In genomic region chr19:44145702-44146567, GRCm38 (mm10) we compare ENCODE assay signal across 8 mouse cellular contexts. TPM values are rescaled to one million over a fixed set of nuclear protein-coding genes. Genes with fewer than 3 reads are reported as not detected.
DNase-seq lines count a peak whose midpoint lies in the region; ATAC-seq lines count a peak whose summit lies in the region.

Bloc1s2 (minus strand) TSS chr19:44146446.

- 4% methylated on average over 46 of the region's 46 CpGs for WGBS in intestine, embryonic 14.5 days

- peak within 1 kb of the TSS; percentile 79 for H3K4me3 ChIP-seq in intestine, embryonic 14.5 days (ENCODE audit: low read depth, low read length)

- no peak within 1 kb of the TSS for H3K27ac ChIP-seq in intestine, embryonic 14.5 days (ENCODE audit: low read depth)

- H3K27me3 ChIP-seq in intestine, embryonic 14.5 days (replicated peaks; ENCODE audit: control insufficient read depth, insufficient read depth, low read length): no peaks in the 10 kb centered on the region

- no peaks in the 10 kb centered on the region for H3K9me3 ChIP-seq in intestine, embryonic 14.5 days (ENCODE audit: control insufficient read depth, low read length)

- H3K36me3 ChIP-seq in intestine, embryonic 14.5 days (ENCODE audit: control insufficient read depth, insufficient read depth, low read length): peaks cover 30% of the 10 kb centered on the region

- H3K4me2 ChIP-seq in intestine, embryonic 14.5 days (ENCODE audit: low read length): peak within 1 kb of the TSS; percentile 54

- ATAC-seq in intestine, embryonic 14.5 days (replicated peaks; ENCODE audit: low FRiP score, low TSS enrichment, low read depth): peak; percentile 91

- H3K9ac ChIP-seq in intestine, embryonic 14.5 days (ENCODE audit: low read length): peak within 1 kb of the TSS; percentile 61

- intact Hi-C loops in left cerebral cortex, postnatal 14 days (cut with DNase I): no loop called here

- DNase-seq in adrenal gland, adult (ENCODE audit: inconsistent age in 2 of 2, low spot score in 1 of 2): peak; percentile 92 to 97
- DNase-seq in embryo, embryonic 10.5 days (ENCODE audit: low spot score): peak; percentile 85
- DNase-seq in gastrocnemius, postnatal 25 days: peak; percentile 86
- DNase-seq in intestine, embryonic 14.5 days (ENCODE audit: low spot score): peak; percentile 89
- peak; percentile 85 to 88 for DNase-seq in left cerebral cortex, postnatal 14 days (ENCODE audit: low spot score in 2 of 2)
- peak; percentile 83 for DNase-seq in mesoderm, embryonic 11.5 days (ENCODE audit: low read depth, low spot score)
- DNase-seq in right cerebral cortex, postnatal 36 days (ENCODE audit: low spot score in 2 of 2): peak; percentile 84 to 85
- DNase-seq in yolk sac, embryonic 10.5 days (ENCODE audit: low spot score): peak; percentile 80

- H3K4me1 ChIP-seq in intestine, embryonic 14.5 days (replicated peaks; ENCODE audit: control insufficient read depth, insufficient read depth, low read length): peaks cover 5% of the 10 kb centered on the region; the same call in 1 of the 2 replicates

RNA-seq across cellular contexts. Expression of gene Bloc1s2, which starts in this region (rescaled TPM):
- total RNA-seq in gastrocnemius, postnatal 25 days (2021): 10 to 100 TPM; 12.7 to 13.5 TPM
- 85.5 and 97.1 TPM in 2 replicates for polyA plus RNA-seq in intestine, embryonic 14.5 days (2014; fragmentation: Nextera tagmentation; extraction: Ambion mirVana)
- total RNA-seq in left cerebral cortex, postnatal 14 days (2021): 10 to 100 TPM; 71.4 to 73.9 TPM

Comparison
In these comparisons a context has a peak if more than half of its experiments do, and no peak if none do; other contexts are left out.
1. RNA of gene Bloc1s2 (total RNA-seq): 71.4 to 73.9 TPM in left cerebral cortex, postnatal 14 days; 12.7 to 13.5 TPM in gastrocnemius, postnatal 25 days; every median in the first group is over 4 times any median in the second.
2. Peak in every context shown above with its lines, with median percentiles within 50 percentile points of each other: DNase-seq.